Mouse (Mus musculus): Measurements from ENCODE around the gene Prkg1. TPM values are rescaled to one million over a fixed set of nuclear protein-coding genes. Genes with fewer than 3 reads are reported as not detected.

The Prkg1 gene
- polyA plus RNA-seq, 1 experiment from 2014 or later = 4.9 TPM

DNA sequence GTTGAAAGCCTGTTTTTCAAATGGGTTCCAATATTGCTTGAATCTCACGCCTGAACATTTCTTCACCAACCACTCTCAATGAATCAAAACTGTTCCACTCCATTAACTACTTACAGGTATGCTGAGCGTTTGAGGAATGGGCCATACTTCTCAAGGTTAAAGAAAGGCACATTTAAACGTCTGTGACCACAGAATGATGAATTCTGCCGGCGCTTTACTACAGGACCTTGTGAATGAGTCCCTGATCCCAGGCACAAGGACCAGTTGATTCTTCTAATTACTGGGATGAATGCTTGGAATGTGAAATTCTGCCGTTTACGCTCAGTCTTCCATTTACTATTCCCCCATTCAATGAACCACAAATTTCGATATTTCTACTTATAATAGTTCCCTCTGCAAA, 632.2 kb downstream of the Prkg1 start:
- Histone ChIP-seq H3K4me3 (ENCODE audit: low read depth, low read length) (no peak overlapping the region), H3K36me3 (ENCODE audit: control insufficient read depth, insufficient read depth, low read length) (no peaks in the 10 kb centered on the region), H3K27me3 (ENCODE audit: control insufficient read depth, insufficient read depth, low read depth, low read length) (no peaks in the 10 kb centered on the region), H3K9me3 (replicated peaks; ENCODE audit: control insufficient read depth, low read length, poor library complexity, severe bottlenecking) (no peaks in the 10 kb centered on the region), H3K4me2 (ENCODE audit: low read length) (no peak overlapping the region), H3K27ac (ENCODE audit: low read length) (no peak overlapping the region), H3K9ac (ENCODE audit: low read depth, low read length) (no peak overlapping the region), H3K4me1 (ENCODE audit: control insufficient read depth, insufficient read depth, low read length) (no peaks in the 10 kb centered on the region)
- WGBS = 86% methylated on average over 8 of the region's 8 CpGs
- no peak for ATAC-seq

DNA sequence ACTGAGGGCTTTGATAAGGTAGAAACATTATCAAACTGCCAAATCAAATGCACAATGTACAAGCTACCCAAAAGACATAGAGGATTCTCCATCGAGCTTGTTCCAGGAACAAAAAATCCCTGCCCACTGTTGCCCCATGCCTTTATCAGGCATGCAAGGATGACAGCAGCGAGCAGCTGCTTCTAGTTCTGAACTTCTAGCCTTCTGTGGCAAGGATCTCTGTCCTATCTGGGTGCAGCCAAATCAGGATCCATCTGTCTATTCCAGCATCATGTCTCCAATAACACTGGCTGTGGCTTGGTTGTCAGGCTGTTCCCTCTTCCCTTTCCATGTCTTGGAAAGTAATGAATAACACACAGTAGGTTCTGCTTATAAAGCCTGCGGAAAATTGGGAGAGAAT, 640.2 kb downstream of the Prkg1 start:
- no peak for ATAC-seq
- Histone ChIP-seq H3K4me2 (ENCODE audit: low read length) (no peak overlapping the region), H3K36me3 (ENCODE audit: control insufficient read depth, insufficient read depth, low read length) (no peaks in the 10 kb centered on the region), H3K9me3 (replicated peaks; ENCODE audit: control insufficient read depth, low read length, poor library complexity, severe bottlenecking) (no peaks in the 10 kb centered on the region), H3K4me3 (ENCODE audit: low read depth, low read length) (no peak overlapping the region), H3K9ac (ENCODE audit: low read depth, low read length) (no peak overlapping the region), H3K4me1 (ENCODE audit: control insufficient read depth, insufficient read depth, low read length) (no peaks in the 10 kb centered on the region), H3K27ac (ENCODE audit: low read length) (no peak overlapping the region), H3K27me3 (ENCODE audit: control insufficient read depth, insufficient read depth, low read depth, low read length) (no peaks in the 10 kb centered on the region)
- 85% methylated on average over 3 of the region's 3 CpGs for WGBS

DNA sequence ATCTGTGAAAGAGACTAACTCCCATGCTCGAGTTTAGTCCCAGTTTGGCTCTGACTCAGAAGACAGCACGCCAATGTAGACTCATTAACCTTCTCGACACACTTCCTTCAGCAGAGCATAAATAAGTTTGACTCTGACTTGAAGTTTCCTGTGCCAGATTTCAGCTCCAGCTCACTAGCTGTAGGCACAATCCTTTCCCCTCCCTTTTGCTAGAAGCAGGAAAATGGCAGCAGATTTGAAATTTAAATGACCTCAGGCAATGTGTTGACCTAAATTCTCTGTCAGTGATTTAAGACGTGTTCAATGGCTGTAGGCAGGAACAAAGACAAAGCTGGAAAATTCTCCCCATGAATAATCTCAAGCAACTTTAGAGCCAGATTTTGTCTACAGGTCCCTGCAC, 650.1 kb downstream of the Prkg1 start:
- Histone ChIP-seq H3K27me3 (ENCODE audit: control insufficient read depth, insufficient read depth, low read depth, low read length) (no peaks in the 10 kb centered on the region), H3K4me3 (ENCODE audit: low read depth, low read length) (no peak overlapping the region), H3K4me2 (ENCODE audit: low read length) (no peak overlapping the region), H3K27ac (ENCODE audit: low read length) (0 out of 2 replicates have a peak overlapping the region, but pooled peaks have one; percentile 47), H3K36me3 (ENCODE audit: control insufficient read depth, insufficient read depth, low read length) (no peaks in the 10 kb centered on the region), H3K4me1 (ENCODE audit: control insufficient read depth, insufficient read depth, low read length) (no peaks in the 10 kb centered on the region), H3K9ac (ENCODE audit: low read depth, low read length) (no peak overlapping the region), H3K9me3 (replicated peaks; ENCODE audit: control insufficient read depth, low read length, poor library complexity, severe bottlenecking) (no peaks in the 10 kb centered on the region)
- peak; percentile 36 for ATAC-seq
- 35% methylated on average over 4 of the region's 4 CpGs for WGBS

DNA sequence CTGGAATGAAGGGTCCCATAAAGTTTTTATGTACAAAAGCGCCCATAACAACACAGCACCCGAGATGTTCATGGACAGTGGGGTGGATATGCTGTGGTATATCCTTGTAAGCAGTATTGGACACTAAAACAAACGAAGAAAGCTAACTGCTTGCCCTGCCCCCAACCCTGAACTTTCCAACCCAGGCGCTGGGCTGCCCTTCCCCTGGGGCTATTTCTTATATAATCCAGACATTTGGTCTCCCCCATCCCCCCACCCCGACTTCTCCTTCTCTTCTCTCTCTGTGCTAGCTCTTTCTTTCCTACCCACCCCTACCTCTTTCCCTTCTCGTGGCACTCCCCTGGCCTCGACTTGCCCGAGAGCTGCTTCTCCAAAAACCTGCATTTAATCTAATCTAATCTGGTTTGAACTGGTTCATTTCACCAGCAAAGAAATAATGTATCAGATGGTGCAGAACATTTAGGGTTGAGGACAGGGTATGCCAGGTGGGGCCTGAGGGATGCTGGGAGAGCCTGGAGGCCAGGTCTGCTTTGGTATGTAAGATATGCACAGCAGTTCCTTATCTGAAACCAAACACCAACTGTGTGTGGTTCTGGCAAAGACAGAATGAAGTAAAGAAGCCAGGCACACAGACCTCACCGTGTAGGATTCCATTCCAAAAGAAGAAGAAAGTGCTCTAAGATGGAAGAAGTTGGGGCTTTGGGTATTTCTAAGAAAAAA, 657.8 kb downstream of the Prkg1 start:
- Histone ChIP-seq H3K27me3 (ENCODE audit: control insufficient read depth, insufficient read depth, low read depth, low read length) (no peaks in the 10 kb centered on the region), H3K36me3 (ENCODE audit: control insufficient read depth, insufficient read depth, low read length) (no peaks in the 10 kb centered on the region), H3K27ac (ENCODE audit: low read length) (no peak overlapping the region), H3K4me2 (ENCODE audit: low read length) (no peak overlapping the region), H3K4me3 (ENCODE audit: low read depth, low read length) (no peak overlapping the region), H3K9me3 (replicated peaks; ENCODE audit: control insufficient read depth, low read length, poor library complexity, severe bottlenecking) (no peaks in the 10 kb centered on the region), H3K9ac (ENCODE audit: low read depth, low read length) (no peak overlapping the region), H3K4me1 (ENCODE audit: control insufficient read depth, insufficient read depth, low read length) (no peaks in the 10 kb centered on the region)
- 49% methylated on average over 9 of the region's 9 CpGs for WGBS
- ATAC-seq = no peak

DNA sequence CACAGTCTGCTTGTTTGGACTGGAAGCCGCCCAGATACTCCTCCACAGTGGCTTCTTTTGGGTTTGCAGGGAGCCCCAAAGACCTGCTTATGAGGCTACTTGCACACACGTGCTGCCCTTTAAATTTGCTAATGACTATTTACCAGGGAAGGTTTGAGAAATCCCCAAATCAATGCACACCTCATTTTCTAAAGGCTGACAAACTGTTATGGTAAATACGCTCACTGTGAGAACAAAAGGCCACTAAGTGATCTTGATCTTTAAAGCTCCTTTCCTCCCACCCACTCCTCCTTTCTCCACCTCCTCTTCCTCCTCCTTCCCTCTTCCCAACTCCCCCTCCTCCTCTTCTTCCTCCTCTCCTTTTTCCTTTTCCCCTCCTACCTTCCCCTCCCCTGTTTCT, 658.8 kb downstream of the Prkg1 start:
- Histone ChIP-seq H3K9me3 (replicated peaks; ENCODE audit: control insufficient read depth, low read length, poor library complexity, severe bottlenecking) (no peaks in the 10 kb centered on the region), H3K9ac (ENCODE audit: low read depth, low read length) (no peak overlapping the region), H3K4me2 (ENCODE audit: low read length) (no peak overlapping the region), H3K4me3 (ENCODE audit: low read depth, low read length) (no peak overlapping the region), H3K27me3 (ENCODE audit: control insufficient read depth, insufficient read depth, low read depth, low read length) (no peaks in the 10 kb centered on the region), H3K36me3 (ENCODE audit: control insufficient read depth, insufficient read depth, low read length) (no peaks in the 10 kb centered on the region), H3K4me1 (ENCODE audit: control insufficient read depth, insufficient read depth, low read length) (no peaks in the 10 kb centered on the region), H3K27ac (ENCODE audit: low read length) (no peak overlapping the region)
- WGBS = 33% methylated on average over 3 of the region's 3 CpGs
- ATAC-seq = no peak

DNA sequence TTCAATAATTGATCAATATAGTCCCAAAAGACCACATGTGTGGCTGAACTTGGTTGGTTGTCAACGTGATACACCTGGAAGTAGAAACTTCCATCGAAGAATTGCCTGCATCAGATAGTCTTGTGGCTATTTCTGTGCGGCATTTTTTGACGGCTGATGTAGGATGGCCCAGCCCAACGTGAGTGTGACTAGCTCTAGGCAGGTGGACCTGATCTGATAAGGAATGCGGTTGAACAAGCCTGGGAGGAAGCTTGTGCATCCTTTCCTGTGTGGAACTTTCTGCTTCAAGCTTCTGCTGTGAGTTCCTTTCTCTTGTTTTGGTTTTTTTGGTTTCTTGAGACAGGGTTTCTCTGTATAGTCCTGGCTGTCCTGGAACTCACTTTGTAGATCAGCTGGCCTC, 660.1 kb downstream of the Prkg1 start:
- no peaks in the 10 kb centered on the region for H3K4me1 ChIP-seq (ENCODE audit: control insufficient read depth, insufficient read depth, low read length)
- no peak overlapping the region for H3K4me2 ChIP-seq (ENCODE audit: low read length)
- H3K4me3 ChIP-seq (ENCODE audit: low read depth, low read length) = no peak overlapping the region
- no peak overlapping the region for H3K9ac ChIP-seq (ENCODE audit: low read depth, low read length)
- no peaks in the 10 kb centered on the region for H3K27me3 ChIP-seq (ENCODE audit: control insufficient read depth, insufficient read depth, low read depth, low read length)
- no peak overlapping the region for H3K27ac ChIP-seq (ENCODE audit: low read length)
- 88% methylated on average over 6 of the region's 6 CpGs for WGBS
- no peaks in the 10 kb centered on the region for H3K36me3 ChIP-seq (ENCODE audit: control insufficient read depth, insufficient read depth, low read length)
- ATAC-seq = no peak
- no peaks in the 10 kb centered on the region for H3K9me3 ChIP-seq (replicated peaks; ENCODE audit: control insufficient read depth, low read length, poor library complexity, severe bottlenecking)

DNA sequence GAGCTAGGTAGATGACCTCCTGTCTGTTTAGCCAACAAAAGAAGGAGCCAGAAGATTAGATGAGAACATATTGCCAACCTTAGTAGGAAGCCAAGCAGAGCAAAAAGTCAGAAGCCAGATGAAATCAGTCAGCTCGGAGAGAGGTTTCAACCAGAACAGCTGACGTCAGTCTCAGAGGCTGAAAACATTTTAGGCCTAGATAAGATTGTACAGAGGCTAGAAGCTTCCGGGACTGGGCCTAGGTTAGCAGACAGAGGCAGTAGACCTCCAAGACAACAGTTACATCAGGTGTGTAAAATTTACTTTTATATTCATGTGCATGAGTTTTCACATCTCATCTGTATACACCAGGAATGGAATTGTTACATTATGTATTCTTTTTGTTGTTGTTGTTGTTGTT, 665.5 kb downstream of the Prkg1 start:
- Histone ChIP-seq H3K9me3 (replicated peaks; ENCODE audit: control insufficient read depth, low read length, poor library complexity, severe bottlenecking) (no peaks in the 10 kb centered on the region), H3K27me3 (ENCODE audit: control insufficient read depth, insufficient read depth, low read depth, low read length) (no peaks in the 10 kb centered on the region), H3K27ac (ENCODE audit: low read length) (no peak overlapping the region), H3K36me3 (ENCODE audit: control insufficient read depth, insufficient read depth, low read length) (no peaks in the 10 kb centered on the region), H3K4me2 (ENCODE audit: low read length) (no peak overlapping the region), H3K4me1 (ENCODE audit: control insufficient read depth, insufficient read depth, low read length) (no peaks in the 10 kb centered on the region), H3K4me3 (ENCODE audit: low read depth, low read length) (no peak overlapping the region), H3K9ac (ENCODE audit: low read depth, low read length) (no peak overlapping the region)
- ATAC-seq = no peak
- 92% methylated on average over 3 of the region's 3 CpGs for WGBS

DNA sequence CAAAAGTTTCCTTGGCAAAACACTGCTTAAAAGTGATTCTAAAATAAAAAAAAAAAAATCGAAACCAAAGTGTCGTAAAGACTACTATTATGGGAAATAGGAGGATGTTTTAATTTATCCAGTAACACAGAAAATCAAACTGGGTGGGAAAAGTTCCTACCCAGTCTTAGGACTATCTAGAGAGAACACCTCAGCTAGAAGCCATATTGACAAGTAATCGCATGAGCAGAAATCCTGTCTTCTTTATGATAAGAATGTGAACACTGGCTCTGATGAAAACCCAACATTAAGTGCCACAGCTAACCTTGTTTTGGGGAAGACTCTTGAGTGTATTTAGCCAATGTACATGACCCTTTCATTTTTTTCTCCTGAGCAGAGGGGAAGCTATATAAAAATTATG, 667.0 kb downstream of the Prkg1 start:
- Histone ChIP-seq H3K27me3 (ENCODE audit: control insufficient read depth, insufficient read depth, low read depth, low read length) (no peaks in the 10 kb centered on the region), H3K4me2 (ENCODE audit: low read length) (no peak overlapping the region), H3K4me1 (ENCODE audit: control insufficient read depth, insufficient read depth, low read length) (no peaks in the 10 kb centered on the region), H3K27ac (ENCODE audit: low read length) (no peak overlapping the region), H3K36me3 (ENCODE audit: control insufficient read depth, insufficient read depth, low read length) (no peaks in the 10 kb centered on the region), H3K4me3 (ENCODE audit: low read depth, low read length) (no peak overlapping the region), H3K9ac (ENCODE audit: low read depth, low read length) (no peak overlapping the region), H3K9me3 (replicated peaks; ENCODE audit: control insufficient read depth, low read length, poor library complexity, severe bottlenecking) (no peaks in the 10 kb centered on the region)
- ATAC-seq = no peak
- 63% methylated on average over 3 of the region's 3 CpGs for WGBS

DNA sequence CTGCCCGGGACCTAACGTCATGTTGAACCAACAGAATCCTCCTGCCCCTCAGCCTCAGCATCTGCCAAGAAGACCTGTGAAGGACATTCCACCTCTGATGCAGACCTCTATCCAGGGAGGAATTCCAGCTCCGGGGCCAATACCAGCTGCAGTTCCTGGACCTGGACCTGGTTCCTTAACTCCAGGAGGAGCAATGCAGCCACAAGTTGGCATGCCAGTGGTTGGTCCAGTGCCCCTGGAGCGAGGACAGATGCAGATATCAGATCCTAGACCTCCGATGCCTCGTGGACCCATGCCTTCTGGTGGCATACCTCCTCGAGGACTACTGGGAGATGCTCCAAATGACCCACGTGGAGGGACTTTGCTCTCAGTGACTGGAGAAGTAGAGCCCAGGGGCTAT, 681.1 kb downstream of the Prkg1 start:
- Histone ChIP-seq H3K4me2 (ENCODE audit: low read length) (peak overlapping the region; percentile 90), H3K27me3 (ENCODE audit: control insufficient read depth, insufficient read depth, low read depth, low read length) (no peaks in the 10 kb centered on the region), H3K9me3 (replicated peaks; ENCODE audit: control insufficient read depth, low read length, poor library complexity, severe bottlenecking) (no peaks in the 10 kb centered on the region), H3K4me1 (ENCODE audit: control insufficient read depth, insufficient read depth, low read length) (peaks cover 22% of the 10 kb centered on the region), H3K4me3 (ENCODE audit: low read depth, low read length) (peak overlapping the region; percentile 65), H3K9ac (ENCODE audit: low read depth, low read length) (no peak overlapping the region), H3K36me3 (ENCODE audit: control insufficient read depth, insufficient read depth, low read length) (peaks cover 26% of the 10 kb centered on the region), H3K27ac (ENCODE audit: low read length) (no peak overlapping the region)
- 98% methylated on average over 8 of the region's 8 CpGs for WGBS
- ATAC-seq = no peak
